Mouse (Mus musculus) frontal cortex, postnatal 25 days (tissue): Measurements from ENCODE around the gene Lhx3.
A peak's percentile ranks its signal among the peaks of the same experiment; 100 is the strongest.

Experiments used
- DNase-seq, 2 experiments: peaks; one replicate each; pipeline ENCODE4 v3.0.0; 2022; ENCODE audit warnings: low spot score in 2 of 2

Gene Lhx3

DNA sequence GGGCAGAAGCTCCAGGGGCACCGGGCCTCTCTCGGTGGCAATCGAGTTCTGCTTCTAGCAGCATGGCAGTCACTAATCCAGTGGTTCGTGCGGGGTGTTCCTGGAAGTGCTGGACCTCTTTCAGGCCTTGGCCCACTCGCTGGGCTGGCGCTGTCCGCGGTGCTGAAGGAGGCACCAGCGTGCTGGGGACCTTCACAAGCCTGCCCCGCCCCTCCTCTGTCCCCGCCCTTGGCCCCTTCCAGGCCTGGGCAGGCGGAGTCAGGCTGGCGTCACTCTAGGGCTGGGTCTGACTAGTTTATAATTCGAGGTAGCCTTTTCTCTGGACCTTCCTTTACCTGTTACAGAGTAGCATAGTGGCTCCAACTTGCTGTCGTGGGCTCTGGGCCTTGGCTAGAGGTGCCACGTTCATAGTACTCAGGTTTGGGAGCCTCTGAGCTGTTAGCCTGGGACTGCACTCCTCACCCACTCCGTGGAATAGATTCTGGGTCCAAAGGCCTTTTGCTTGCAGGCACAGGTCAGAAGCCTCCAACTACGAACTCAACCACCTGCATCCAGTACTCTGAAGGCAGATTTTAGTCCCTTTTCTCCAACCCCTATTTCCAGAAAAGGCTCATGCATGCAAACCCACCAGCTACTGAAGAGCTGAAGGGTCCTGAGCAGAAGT, at the start of gene Lhx3:
Lhx3 (minus strand) TSS at position 164 of the 664 bp plus-strand sequence.
- DNase-seq = peak in 1 of 2 experiments; percentile 23

DNA sequence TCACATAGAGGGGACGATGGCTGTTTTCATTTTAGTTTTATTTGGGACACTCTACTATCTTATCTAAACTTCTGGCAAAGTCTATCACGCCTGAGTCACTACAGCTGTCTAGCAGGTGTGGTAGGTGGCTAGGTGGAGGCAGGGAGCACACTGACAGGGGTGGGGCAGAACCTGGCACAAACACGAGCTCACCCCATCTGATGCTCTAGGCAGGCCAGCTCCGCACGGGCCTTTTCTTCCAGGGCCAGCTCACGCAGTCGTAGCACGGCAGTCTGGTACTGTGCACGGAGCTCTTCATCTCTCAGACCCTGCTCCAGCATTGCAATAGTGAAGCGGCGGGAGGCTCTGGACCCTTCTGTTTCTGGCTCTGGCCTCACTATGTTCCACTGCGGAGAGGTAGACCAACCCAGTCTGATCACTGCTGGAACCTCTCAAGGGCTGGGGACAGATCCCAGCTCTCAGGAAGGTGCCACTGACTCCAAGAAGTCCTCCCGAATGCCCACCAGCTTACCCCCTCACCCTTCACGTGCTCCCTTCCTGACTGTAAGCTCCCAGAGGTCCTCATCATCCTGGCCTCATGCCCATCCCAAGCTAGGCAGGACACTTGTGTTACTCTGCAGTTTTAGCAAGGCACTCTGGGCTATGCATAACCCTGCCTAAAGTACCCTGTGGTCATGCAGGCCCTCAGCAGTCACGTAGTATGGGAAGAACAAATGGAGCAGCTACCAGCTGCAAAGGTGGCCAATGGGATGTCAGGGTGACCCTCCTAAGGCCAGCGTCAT, 49.4 kb upstream of the Lhx3 start:
- DNase-seq = no peak

DNA sequence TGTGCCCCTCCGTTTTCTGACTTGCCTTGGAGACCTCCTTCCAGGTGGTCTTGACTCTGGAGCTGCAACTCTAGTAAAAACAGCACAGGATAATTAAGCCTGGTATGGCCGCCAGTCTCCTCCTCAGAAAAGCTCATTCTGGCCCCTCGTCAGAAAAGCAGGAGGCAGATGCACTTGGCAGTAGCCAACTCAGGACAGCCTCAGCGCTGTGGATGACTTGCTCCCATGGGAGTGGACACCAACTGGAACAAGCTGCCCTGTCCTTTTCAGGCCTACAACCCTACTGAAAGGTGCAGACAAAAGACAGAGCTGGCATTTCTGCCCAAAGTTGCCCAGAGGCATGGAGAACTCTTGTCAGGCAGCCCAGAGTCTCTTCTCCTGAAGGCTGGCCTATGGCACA, 46.7 kb upstream of the Lhx3 start:
- DNase-seq = no peak

DNA sequence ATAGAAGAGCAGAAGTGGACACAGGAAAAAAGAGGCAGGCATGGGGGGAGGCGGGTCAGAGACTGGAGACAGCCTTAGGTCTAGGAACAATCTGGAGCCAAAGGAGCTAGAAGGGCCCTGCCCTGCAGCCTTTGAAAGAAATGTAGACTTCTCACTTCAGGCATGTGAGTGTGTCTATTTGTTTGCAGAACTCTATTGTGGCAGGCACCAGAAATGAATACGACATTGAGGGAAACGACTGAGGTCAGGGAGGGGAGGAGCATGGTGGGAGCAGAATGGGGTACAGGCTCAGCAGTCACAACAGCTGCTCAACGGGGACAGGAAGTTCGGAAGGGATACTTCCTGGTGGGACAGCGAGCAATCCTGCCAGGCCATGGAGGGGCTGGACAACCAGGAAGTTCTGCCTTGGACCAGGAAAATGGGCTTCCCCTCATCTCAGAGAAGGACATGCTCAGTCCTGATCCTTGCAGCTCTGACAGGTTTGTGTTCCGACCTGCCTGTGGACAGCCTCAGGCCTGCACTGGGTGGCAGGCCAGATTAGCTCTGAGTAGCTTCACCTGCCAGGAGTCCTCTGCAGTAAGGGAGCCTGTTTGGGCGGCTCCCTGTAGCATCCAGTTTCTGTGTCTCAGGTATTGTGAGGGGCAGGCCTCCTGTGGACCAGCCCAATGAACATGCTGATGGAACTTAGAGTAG, 44.6 kb upstream of the Lhx3 start:
- no peak for DNase-seq

DNA sequence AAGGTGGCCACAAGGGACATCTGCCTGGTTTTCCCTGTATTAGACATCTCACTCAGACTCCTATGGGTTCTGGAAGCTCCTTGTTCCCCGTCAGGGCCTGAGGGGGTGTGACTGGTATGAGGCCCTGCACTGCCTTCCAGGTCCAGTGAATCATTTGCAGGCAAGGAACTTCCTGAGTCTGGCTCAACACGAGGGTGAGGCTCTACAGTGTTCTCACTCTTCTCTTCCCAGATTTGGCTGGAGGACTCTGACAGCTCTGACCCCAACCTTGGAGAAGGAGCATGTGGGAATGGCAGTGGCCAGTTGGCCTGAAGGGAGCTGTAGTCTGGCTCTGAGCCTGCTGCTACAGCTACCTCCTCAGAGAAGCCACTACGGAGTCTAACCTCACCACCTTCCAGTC, 39.4 kb upstream of the Lhx3 start:
- DNase-seq = no peak

DNA sequence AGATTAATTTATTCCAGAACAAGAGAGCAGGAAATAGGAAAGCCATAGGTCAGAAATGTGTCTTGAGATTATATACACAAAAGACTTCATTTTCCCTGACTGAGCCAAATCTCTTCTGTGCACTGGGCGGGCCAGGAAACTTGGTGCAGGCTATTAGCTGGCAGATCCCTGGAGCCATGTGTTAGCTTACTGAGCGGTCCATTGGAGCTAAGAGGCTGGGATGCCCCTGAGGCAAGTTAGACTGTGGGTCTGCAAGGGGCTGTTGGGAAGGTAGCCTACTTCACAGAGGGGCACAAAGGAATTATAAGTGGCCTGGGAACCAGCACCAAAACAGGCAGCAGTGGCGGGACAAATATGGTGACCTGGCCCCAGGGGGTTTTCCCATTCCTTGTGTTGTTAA, 32.8 kb upstream of the Lhx3 start:
- no peak for DNase-seq

DNA sequence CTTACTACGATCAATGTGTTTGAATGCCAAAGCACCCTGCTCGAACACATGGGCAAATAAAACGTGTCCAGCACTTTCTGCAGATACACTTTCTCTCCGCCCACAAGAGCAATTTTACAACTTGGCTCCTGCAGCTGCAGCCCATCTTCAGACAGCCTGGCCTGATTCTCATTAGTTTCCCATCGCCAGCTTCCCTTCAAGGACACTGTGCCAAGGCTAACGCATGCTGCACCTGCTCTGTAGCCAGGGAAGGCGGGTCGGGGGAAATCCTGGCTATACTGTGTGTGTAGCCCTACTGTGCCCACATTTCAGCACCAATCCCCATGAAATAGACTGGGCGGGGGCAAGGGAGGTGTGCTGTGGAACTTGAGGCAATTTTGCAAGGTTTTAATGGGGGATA, 32.2 kb upstream of the Lhx3 start:
- DNase-seq = no peak

DNA sequence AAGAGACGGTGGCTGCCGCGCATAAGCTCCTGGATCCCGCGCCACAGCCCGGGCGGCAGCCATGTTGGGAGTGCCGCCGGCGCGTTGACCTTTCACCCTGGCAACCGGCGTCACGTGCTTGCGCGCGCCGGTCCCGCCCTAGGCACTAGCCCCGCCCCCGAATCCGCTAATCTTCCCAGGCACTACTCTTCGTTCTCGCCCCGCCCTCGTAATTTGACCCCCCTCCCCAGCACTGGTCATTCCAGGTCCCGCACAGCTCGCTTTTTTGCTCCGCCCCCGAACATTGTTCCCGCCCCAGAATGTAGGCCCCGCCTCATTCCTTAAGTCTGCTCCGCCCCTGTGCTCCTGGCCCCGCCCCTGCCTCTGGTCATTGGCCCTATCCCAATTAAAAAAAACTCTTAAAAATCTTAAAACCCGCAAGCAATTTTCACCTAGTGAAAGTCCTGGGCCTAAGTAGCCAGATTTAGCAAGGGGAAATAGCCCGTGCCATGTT, 29.2 kb upstream of the Lhx3 start, which contains the start of gene Qsox2:
Qsox2 (minus strand) TSS at position 236 of the 493 bp plus-strand sequence.
- DNase-seq = peak; percentile 71 to 81

DNA sequence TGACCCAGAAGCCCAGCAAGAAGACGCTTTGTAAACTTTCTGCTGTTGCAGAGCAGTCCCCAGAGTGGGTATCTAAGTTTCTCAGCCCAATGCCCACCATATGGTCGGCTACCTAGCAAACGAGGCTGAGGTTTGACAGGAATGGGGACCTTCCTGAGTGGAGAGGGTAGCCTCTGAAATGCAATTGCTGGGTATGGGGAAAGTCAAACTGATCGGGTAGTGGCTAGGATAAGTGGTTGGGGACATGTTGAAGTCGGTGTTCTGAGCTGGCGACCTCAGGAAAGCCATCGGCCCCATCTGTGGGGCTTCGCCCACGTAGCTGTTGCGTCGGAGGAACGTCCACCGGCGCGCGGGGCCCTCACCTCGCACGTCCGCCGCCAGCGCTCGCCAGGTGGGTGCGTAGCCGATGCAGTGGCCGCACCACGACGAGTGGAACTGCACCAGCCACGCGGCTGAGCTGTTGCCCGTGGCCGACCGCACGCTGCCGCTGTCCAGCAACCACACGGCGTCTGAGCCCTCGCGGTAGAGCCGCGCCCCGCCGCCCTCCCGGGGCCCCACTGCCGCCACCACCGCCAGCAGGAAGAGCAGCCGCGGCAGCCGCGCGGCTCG, 28.7 kb upstream of the Lhx3 start:
- no peak for DNase-seq

DNA sequence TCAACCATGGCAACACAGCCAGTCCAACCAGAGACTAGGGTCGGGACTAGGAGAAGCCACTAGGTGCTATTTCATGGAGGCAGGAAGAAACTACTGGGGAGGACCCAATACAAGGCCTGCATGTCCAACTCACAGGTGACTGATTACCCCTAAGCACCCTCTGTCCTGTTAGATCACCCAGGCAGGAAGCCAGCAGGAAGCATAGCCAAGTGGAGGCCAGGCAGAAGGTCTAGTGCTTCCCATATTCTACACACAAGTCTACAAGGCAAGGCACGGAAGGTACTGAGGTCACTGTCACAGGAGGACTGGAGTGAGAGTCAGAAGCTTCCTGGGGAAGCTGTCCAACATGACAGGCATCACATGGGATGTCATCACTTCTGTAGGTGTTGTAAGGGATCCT, 26.7 kb upstream of the Lhx3 start:
- no peak for DNase-seq

DNA sequence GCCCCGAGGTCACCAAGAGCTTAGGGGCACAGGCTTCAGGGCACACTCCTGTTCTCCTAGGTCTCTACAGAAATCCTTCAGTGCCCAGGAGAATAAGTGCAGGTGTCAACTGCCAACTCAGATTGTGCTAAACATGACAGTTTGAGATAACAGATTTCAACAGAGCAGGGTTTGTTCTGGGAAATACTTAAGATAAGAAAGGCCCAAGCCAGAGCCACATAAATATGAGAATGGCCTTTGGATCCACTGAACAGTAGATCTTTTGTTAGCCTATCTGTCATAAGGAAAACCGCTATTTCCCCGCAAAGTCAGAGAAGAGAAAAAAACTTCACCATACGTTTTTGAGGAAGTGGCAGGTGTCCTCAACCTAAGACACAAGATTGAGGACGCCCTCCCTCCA, 26.2 kb upstream of the Lhx3 start:
- DNase-seq = no peak

DNA sequence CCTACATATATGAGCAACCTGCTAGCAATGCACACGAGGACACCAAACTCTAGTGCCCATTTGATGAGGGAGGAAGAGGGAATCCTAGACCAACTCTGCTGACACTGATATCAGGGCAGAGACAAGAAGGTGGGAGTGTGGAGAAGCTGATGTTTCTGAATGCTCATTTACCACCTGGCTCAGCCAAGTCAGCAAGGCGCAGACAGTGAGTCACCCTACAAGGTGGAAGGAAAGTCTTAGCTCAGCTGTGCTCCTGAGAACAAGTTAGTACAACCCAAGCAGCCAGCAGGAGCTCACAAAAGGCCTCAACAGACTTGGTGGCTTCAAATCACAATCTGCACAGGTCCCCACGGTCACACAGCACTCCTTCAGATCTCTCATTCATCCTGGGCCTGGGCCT, 23.3 kb upstream of the Lhx3 start:
- no peak for DNase-seq

DNA sequence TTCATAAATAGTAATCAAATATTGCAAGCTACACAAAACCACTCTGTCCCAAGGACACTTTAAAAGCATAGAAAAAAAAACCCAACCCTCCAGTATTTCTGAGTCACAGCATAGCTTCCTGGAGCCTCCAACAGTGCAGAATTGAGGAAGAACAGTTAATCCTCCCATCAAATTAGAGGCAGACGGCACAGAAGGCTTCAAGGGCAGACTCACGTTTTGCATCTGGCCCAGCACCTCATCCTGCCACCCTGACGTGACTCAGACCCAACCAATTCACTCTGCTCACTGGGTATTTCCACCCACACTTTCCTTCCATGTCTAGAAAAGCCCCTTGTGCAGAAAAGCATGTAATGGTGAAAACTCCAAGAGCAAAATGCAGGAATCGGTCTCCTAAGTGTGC, 22.2 kb upstream of the Lhx3 start:
- no peak for DNase-seq

DNA sequence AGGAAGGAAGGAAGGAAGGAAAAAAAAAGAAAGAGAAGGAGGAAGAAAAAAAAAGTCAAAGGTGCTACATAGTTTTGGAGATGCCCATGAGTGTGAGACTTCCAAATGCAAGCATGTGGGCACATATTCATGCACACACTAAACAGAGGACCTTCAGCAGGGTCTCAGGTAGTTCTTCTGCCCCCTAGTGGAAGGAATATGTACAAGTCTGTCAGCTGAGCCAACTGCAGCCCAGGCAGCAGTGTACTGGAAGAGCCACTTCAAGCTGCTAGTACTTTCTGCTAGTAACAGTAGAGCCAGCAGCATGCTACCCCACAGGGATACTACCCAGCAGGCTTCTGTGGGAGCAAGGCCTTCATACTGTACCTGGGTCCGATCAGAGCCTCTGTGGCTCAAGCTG, 19.7 kb upstream of the Lhx3 start:
- no peak for DNase-seq

DNA sequence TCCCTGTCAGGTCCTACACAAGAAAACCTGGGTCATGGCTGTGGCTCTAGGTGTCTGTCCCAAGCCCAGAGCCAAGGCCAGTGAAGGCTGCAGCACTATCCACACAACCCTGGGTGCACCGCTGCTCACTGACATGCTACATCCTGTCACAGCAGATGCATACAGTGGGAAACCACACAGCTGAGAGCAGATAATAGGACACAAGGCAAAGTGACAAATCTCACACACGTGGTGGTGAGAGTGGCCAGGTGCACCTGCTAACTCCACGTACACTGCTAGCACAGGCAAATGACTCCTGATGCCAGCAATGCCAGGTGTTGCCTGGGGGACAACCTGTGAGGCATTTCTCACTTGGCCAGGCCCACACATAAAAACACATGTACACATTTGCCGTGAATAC, 17.2 kb upstream of the Lhx3 start:
- no peak for DNase-seq

DNA sequence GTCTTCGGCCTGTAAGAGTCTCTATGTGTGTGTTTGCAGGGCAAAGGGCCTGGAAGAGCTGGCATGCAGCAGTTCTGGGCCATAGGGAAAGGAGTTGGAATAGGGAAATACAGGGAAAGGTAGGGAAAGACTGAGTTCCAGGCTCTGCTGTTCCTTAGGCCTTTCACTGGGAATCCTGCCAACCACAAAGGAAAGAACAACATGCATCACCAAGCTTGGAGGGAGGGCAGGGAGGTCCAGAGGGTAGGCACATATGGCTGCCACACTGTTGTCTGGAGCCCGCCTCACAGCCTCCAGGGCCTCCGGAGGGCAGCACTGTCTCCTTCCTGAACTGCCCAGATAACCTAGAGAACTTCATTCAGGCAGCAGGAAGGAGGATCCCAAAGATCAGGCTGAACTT, 15.9 kb upstream of the Lhx3 start:
- DNase-seq = no peak

DNA sequence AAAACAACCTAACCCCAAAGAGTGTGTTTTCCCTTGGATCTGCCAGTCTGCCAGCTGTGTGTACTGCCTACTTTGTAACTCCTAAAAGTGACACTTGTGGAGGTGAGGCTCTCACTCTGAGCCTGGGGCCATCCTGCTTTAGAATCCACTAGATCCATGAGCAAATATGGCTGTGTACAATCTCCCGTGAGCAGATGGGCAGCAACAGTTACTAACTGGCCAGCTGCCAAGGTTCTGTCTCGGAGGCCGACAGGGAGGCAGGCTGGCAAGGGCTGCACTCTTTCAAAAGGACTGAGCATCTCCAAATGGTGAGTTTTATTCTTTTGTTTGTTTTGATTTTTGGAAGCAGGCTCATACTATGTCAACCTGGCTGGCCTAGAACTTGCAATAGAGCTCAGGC, 6.4 kb upstream of the Lhx3 start:
- DNase-seq = no peak

DNA sequence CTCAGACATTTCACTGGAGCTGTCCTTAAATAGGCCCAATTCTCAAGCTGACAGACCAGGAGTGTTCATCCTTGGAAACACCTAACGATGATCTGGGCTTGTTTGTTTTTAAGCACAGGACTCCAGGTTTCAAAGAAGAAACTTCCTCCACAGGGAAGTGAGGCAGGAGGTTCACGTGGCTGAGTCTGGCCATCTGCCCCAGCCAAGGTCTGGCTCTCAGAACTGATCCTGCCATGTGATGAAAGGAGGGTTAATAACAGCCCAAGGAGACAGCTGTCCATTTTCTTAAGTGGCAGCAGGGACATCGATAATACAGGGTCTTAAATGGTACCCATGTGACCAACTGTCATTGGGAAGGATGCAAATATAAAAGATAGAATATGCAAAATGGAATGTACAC, 1.5 kb upstream of the Lhx3 start:
- no peak for DNase-seq

DNA sequence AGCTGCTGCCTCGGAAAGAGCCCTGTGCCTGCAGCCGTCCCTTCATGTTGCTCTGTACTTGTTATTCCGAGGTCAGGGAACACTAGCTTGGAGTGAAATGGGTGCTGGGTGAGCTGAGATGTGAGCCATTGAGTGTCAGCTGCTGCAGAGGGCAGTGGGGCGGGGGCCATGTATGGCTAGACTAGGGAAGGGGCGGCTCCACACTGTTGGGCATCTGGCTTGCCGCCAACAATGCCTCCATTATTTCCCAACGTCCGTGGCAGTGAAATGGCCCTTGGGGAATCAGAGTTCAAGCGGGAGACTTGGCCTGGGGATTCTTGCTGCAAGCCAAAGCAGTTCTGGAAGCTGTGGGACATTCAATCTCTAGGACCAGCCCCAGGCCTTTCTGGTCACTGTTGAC, 530 bp downstream of the Lhx3 start:
- DNase-seq = no peak

DNA sequence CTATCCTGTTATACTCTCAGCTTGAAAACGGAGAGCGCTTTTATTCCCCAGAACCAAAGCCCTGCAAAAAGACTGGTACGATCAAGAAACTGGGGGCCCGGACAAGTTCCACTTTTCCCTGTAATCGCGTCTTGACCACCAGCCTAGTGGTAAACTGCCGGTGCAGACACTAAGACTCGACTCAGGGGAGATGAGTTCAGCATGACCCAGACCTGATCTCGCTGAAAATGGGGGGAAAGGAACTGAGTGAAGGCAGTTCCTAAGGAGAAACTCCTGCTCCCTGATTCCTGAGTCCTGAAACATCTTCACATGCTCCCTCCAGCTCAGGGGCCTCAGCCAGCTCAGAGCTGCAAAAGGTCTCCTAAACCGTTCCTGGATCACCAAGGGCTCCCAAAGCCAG, 2.3 kb downstream of the Lhx3 start:
- no peak for DNase-seq

DNA sequence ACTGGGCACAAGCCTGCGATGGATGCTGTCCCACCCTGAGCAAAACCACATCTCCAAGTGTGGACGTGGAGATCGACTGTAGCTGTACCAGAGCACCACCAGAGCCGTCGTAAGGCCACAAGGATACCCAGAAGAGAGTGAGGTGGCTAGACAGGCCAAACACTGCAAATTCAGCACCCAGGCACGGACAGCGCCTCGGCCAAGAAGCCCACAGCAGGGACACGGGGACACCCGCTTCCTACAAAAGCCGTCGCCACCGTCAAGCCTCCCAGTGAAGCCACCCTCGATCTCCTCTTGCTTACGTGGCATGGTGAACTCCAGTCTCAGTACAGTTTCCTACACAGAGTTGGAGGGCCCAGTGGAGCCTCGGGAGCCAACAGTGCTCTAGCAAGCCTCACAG, 3.0 kb downstream of the Lhx3 start:
- DNase-seq = no peak

DNA sequence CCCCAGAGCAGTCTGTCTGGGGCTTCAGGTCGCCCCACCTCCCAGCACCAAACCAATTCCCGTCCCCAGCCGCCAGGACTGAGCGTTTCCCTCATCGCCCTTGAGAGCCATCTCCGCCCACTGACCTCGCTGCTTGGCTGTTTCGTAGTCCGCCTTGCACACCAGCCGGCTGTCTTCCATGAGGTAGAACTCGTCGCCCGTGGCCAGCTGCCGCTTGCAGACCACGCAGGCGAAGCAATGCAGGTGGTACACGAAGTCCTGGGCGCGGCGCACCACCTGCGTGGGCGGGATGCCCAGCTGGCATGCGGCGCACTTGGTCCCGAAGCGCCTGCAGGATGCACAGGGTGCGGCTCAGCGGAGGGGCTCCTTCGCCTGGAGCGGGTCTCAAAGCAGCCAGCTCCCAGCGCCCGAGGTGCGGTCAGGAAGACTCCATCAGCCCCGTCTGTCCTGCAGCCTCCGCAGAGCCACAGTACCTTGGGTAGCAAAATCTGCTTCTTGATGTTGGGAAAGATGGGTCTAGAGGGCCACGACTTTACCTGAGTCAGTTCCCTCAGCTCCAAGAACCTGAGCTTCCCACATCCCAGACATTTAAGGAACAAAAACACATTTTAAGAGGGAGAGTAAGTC, 5.1 kb downstream of the Lhx3 start:
- DNase-seq = no peak
